Mouse (Mus musculus) myocyte (in vitro differentiated cells): ENCODE data around the gene Derl2.

Experiments used
- CEBPB ChIP-seq: IDR thresholded peaks from 2 replicates; pipeline ENCODE4 v1.6.1; 2011; ENCODE audit warnings: mild to moderate bottlenecking, moderate library complexity; ENCODE audit not compliant: poor library complexity, insufficient read depth, severe bottlenecking
- MYOD1 ChIP-seq, 3 experiments: IDR thresholded peaks; one replicate each; pipeline ENCODE4 v1.6.1; 2011; ENCODE audit warnings: control low read depth in 2 of 3, low read depth in 2 of 3, mild to moderate bottlenecking in 2 of 3, moderate library complexity in 1 of 3; ENCODE audit not compliant: insufficient read length in 2 of 3, control insufficient read depth in 1 of 3
- POLR2A ChIP-seq: IDR thresholded peaks from one replicate; pipeline ENCODE4 v1.6.1; 2011; ENCODE audit warnings: low read depth, mild to moderate bottlenecking, control low read depth, moderate library complexity; ENCODE audit not compliant: insufficient read length
- POLR2AphosphoS2 ChIP-seq: IDR thresholded peaks from one replicate; pipeline ENCODE4 v1.6.1; 2011; ENCODE audit warnings: low read depth, control low read depth; ENCODE audit not compliant: insufficient read length
- TCF12 ChIP-seq: IDR thresholded peaks from one replicate; pipeline ENCODE4 v1.6.1; 2011; ENCODE audit warnings: mild to moderate bottlenecking, control low read depth; ENCODE audit not compliant: poor library complexity, insufficient read depth, severe bottlenecking

- TF ChIP-seq POLR2A (no peak), TCF12 (no peak), POLR2AphosphoS2 (no peak), MYOD1 (IDR thresholded peaks at IDR 0.05; ENCODE audit: control insufficient read depth in 1 of 3, insufficient read length in 2 of 3, low read depth in 2 of 3) (no peak), CEBPB (no peak)
These were observed 50.3 kb downstream of the Derl2 start for GRCm38 (mm10) chr11:70969271-70969794.
